28 mouse cellular contexts compared by ENCODE assay signal in the genomic region with DNA sequence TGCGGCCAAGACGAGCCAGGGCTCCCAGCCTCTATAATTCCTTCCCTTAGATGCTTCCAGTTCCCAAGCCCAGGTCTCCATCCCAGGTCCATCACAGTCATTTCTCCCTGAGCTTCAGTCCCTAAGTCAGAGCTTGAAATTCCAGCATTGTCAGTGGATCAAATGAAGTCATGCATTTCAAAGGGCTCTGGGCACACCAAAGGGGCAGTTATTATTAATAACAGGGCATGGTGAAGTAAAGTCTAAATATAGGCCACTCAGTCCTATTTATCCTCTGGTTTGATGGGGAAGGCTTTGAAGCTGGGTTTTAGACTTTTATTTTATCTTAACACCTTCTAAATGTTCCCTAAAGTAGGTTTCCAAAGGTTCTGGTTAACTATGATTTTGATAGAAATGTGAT. TPM values are rescaled to one million over a fixed set of nuclear protein-coding genes. Genes with fewer than 3 reads are reported as not detected.
"Had no signal": no experiment of that assay in that cellular context is flagged by ENCODE, and none has a peak within 500 bp of the region (broad histone marks: within the 10 kb centered on the region; RNA-seq: fewer than 3 reads in every experiment).

No protein-coding gene starts in this region.

- H3K27me3 ChIP-seq: limb, embryonic 15.5 days; neural tube, embryonic 15.5 days had no signal

- ATAC-seq: liver, embryonic 12.5 days had no signal

- H3K4me2 ChIP-seq: limb, embryonic 15.5 days; liver, embryonic 12.5 days; lung, embryonic 14.5 days; neural tube, embryonic 15.5 days had no signal

- H3K4me3 ChIP-seq: limb, embryonic 15.5 days; liver, embryonic 12.5 days; midbrain, embryonic 10.5 days; myocyte; neural tube, embryonic 15.5 days had no signal

- H3K4me1 ChIP-seq: liver, embryonic 12.5 days; midbrain, embryonic 10.5 days; neural tube, embryonic 15.5 days had no signal

- DNase-seq: kidney, postnatal 36 days; layer of hippocampus, adult 9-11 months; layer of hippocampus, postnatal 36 days; lung, embryonic 14.5 days; lung, postnatal 10 days; lung, postnatal 4 days; midbrain, embryonic 14.5 days; right cerebral cortex, adult 18-20 months; right cerebral cortex, postnatal 25 days; spleen, adult 18-20 months; thymus, adult 2 months; thymus, postnatal 25 days had no signal

- H3K27ac ChIP-seq: kidney, postnatal 0 days; limb, embryonic 15.5 days; liver, embryonic 12.5 days; midbrain, embryonic 10.5 days; neural tube, embryonic 15.5 days had no signal

- H3K36me3 ChIP-seq: limb, embryonic 15.5 days; liver, embryonic 12.5 days; midbrain, embryonic 10.5 days; neural tube, embryonic 15.5 days had no signal

- H3K9me3 ChIP-seq: limb, embryonic 15.5 days; liver, embryonic 12.5 days; midbrain, embryonic 10.5 days; neural tube, embryonic 15.5 days had no signal

- H3K9ac ChIP-seq: limb, embryonic 15.5 days; liver, embryonic 12.5 days; lung, embryonic 14.5 days; neural tube, embryonic 15.5 days had no signal

RNA-seq across cellular contexts. Expression of gene Gm11032, which starts 8.0 kb away (rescaled TPM):
- total RNA-seq: layer of hippocampus, adult 18-20 months; layer of hippocampus, postnatal 36 days; left cerebral cortex, adult 8-10 months; left cerebral cortex, postnatal 25 days; megakaryocyte, adult 5-6 weeks had no signal
- polyA plus RNA-seq: kidney, postnatal 0 days; limb, embryonic 11.5 days; limb, embryonic 15.5 days; liver, embryonic 12.5 days; liver, embryonic 16.5 days; lung, embryonic 14.5 days; midbrain, embryonic 10.5 days; midbrain, embryonic 14.5 days; myocyte; neural tube, embryonic 11.5 days; neural tube, embryonic 15.5 days; stomach, embryonic 14.5 days; testis, adult 2 months; thymus, adult 2 months; urinary bladder, adult 2 months had no signal
